Mouse (Mus musculus) left cerebral cortex, postnatal 25 days (tissue): ENCODE results near the gene Arhgap29. TPM values are rescaled to one million over a fixed set of nuclear protein-coding genes. Genes with fewer than 3 reads are reported as not detected.
A peak's percentile ranks its signal among the peaks of the same experiment; 100 is the strongest.

Experiments used
- DNase-seq, 2 experiments: peaks; one replicate each; pipeline ENCODE4 v3.0.0; 2022; ENCODE audit warnings: low spot score in 2 of 2, mixed read lengths in 1 of 2
- intact Hi-C: fragments of 180-260 bp; cut with DNase I; formaldehyde crosslinking; loops from one replicate; pipeline ENCODE4 v1.15.1; 2025
- total RNA-seq, 2 experiments: library from RNA; stranded (reverse); gene quantifications; 2 replicates each; pipeline ENCODE4 v1.2.3; 2021

Gene Arhgap29
- total RNA-seq, 2 experiments from 2014 or later: 23.9 to 26.9 TPM

DNA sequence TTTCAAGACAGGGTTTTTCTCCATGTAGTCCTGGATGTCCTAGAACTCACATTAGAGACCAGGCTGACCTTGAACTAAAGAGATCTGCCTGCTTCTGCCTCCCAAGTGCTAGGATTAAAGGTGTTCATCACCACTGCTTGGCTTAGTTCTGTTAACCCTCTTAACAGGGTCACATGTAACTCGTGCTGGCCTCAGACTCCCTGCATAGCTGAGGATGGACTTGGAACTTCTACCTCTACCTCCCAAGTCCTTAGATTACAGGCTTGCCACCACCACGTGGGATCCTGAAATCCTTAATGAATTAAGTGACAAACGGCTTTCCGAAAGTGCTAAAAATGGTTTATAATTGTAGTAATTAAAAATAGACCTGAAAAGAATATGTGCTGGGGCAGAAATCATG lies 29.0 kb downstream of the Arhgap29 start:
- DNase-seq: no peak

DNA sequence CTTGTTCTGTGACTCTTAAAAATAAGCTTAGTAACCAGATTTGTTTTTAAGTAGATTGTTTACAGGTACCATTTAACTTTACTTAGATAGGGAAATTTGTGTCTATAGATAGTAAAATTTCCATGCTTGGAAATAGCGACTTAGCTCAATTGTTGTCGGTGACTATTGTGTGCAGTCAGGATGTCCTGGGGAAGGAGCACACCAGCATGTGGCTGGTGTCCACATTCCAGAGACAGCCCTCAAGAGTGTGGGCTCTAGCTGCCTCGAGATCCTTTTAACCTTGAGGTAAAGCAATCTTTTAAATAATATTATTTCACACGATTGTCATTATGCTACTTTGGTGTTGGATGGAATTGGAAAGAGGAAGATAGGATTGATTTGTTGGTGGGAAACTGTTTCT lies 30.1 kb downstream of the Arhgap29 start:
- intact Hi-C loops: no loop called here
- no peak for DNase-seq

More for the DNA sequence above, 29.0 kb downstream of the Arhgap29 start:
- intact Hi-C loops: no loop called here

DNA sequence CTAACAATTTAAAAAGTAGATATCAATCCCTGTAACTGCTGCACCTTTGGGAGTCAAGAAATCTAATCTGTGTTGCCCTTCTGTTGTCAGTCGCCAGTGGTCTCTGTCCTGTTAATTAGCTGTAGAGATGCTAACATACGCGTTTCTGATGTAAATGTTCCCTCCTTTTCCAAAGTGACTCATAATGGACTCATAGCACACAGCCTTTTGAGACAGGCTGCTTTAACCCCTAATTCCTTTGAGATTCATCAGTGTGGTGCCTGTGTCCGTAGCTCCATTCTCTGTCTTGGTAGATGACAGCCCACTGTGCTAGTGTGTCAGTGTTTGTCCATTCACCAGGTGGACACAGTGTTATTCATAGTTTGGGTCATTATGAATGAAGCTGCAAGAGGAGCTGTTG lies 42.8 kb downstream of the Arhgap29 start:
- no peak for DNase-seq
- intact Hi-C loops: no loop called here

DNA sequence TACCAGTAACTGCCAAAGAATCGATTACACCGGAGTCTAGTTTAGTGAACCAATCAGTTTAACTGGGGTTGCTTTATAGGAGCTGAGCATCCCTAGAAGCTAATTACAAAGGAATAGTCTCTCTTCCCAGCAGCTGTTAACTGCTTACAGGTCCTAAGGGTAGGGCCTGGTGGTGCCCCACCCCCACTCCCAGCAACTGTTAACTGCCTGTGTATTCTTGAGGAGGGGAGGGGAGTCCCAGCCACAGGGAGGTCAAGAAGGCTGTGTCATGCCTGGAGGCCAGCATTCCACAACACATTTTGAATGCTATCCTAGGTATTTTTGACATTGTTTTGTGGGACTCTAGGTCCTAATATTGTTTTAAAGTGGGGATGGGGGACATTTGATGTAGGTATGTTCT lies 47.6 kb downstream of the Arhgap29 start:
- intact Hi-C loops: no loop called here

DNA sequence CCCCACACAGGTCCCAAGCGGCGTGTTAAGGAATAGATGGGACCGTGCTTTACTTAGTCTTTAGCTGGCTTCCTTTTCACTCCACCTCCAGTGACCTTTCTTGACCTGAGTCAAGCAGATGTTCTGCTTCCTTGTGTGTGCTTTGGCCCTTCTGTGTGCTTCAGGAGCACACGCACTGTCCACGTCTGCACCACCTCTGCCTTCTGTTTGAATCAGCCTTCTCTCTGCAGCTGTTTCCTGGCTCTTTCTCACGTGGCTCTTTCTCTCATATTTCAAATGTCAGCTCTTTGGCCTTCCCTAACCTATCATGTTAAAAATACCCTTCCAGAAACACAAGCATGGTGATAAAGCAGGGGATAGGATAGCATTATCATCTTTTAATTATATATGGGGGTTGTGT lies 49.2 kb downstream of the Arhgap29 start:
- no peak for DNase-seq
- intact Hi-C loops: no loop called here

More for the DNA sequence above, 47.6 kb downstream of the Arhgap29 start:
- DNase-seq: no peak

- DNase-seq: peak in 1 of 2 experiments; percentile 5
- intact Hi-C loops: no loop called here
These were observed 57.5 kb downstream of the Arhgap29 start for GRCm38 (mm10) chr3:122009818-122010217.

DNA sequence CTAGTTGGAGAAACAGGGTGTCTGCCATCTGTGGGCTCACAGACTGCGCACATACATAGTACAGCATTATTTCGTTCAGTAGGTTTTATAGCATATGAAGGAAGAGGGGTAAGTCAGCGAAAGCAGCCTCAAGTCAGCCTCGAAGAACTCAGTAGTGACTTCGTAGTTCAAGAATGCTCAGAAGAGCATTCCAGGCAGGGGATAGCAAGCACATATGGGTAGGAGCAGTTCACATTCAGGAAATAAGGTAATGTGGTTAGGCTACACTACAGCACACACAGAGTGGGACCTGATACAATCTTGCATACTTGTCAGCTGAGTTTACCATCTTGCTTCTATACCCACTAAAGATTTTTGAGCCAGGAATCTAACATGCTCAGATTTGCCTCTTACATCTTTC lies 58.0 kb downstream of the Arhgap29 start:
- intact Hi-C loops: no loop called here
- DNase-seq: peak in 1 of 2 experiments; percentile 6

- intact Hi-C loops: no loop called here
- DNase-seq: no peak
These were observed 60.1 kb downstream of the Arhgap29 start for GRCm38 (mm10) chr3:122012464-122012863.

- intact Hi-C loops: no loop called here
- DNase-seq: no peak
These were observed 66.1 kb downstream of the Arhgap29 start for GRCm38 (mm10) chr3:122018421-122018820.

DNA sequence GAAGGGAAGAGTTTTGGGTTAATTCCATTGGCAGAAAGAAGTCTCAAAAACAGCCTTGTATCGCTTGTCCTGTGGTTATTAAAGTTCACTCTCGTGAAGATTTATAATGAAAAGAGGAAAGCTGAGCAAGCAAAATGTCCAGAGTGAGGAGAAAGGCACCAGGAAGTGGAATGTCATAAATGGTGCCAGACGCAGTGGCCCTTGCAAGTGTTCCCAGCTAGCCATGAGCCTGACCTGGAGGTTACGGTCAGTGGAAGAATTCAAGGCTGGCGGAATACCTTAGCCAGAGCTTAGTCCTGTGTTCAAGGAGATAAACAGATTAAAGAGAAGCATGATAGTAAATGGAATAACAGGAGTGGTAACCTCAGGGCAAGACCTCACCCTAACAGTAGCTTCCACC lies 66.8 kb downstream of the Arhgap29 start:
- intact Hi-C loops: no loop called here
- no peak for DNase-seq

DNA sequence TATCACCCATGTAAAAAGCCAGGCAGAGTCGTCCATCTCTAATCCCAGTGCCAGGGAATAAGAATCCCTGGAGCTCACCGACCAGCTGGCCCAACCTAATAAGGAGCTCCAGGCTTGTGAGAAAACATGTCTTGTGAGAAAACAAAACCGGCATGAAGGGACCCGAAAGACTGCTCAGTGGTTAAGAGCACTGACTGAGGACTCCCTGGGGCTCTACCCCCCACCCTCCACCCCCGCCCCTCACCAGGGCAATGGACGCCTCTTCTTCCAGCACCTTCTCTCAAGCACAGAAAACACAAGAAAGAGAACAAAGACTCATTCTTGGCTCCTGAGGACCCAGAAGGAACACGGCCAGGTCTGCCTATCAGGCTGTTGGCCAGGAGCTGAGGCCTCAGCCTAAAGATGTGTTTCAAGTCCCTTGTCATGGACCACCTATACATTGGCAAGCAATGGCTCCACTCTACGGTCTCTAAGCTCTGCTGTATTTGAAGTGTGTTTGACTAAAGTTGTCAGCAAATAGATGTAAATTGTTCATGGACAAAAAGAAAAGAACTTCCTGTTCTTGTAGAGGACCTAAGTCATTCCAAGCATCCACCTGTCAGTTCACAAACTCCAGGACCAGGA lies 68.8 kb downstream of the Arhgap29 start:
- intact Hi-C loops: no loop called here
- DNase-seq: no peak

DNA sequence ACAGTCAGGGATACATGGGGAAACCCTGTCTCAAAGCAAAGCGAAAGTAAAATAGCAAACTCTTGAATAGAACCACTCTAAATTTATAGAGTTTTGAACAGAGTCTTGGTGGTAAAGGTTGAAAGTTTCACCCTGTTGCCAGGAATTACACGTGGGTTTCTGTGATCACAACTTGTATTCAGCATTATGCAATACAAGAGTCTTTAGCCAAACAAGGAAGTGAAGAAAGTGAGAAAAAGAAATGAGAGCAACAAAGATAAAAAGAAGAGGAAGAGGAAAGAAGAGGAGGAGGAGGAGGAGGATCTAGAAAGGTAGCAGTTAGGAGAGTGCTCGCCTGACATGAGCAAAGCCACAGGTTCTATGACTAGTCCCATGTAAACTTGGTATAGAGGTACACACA lies 70.0 kb downstream of the Arhgap29 start:
- DNase-seq: no peak
- intact Hi-C loops: no loop called here

- intact Hi-C loops: no loop called here
- no peak for DNase-seq
These were observed 74.3 kb downstream of the Arhgap29 start for GRCm38 (mm10) chr3:122026676-122027075.

- DNase-seq: no peak
- intact Hi-C loops: loop anchor here (2.0 kb wide), 1 partner anchor 13 kb away; no protein-coding TSS in a partner anchor
These were observed 75.4 kb downstream of the Arhgap29 start for GRCm38 (mm10) chr3:122027776-122028175.

DNA sequence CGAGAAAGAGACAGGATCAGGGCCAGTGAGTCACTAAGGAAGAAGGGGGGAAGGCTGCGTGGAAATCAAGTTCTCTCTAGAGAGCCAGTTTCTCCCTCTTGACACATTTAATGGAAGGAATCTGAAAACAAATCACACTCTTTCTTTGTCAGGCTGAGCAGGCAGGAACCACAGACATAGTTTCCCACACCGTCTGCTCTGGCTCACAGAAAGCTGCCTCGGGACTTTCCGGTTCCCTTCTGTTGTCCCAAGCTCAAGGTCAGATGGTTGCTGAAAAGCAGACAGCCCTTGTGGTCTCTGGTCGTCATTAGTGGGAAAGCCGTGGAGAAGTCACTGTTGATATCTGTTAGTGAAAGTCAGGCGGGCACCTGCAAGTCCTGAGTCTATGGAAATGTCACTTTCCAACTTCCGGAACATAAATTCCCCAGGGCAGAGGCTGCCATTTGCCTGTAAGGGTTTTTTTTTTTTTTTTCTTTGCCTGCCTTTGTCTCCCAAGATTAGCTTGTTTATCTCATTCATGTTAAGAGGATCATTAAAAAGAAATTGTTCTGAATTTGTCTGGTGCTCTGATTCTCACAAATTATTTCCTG lies 81.0 kb downstream of the Arhgap29 start:
- intact Hi-C loops: no loop called here
- DNase-seq: no peak

DNA sequence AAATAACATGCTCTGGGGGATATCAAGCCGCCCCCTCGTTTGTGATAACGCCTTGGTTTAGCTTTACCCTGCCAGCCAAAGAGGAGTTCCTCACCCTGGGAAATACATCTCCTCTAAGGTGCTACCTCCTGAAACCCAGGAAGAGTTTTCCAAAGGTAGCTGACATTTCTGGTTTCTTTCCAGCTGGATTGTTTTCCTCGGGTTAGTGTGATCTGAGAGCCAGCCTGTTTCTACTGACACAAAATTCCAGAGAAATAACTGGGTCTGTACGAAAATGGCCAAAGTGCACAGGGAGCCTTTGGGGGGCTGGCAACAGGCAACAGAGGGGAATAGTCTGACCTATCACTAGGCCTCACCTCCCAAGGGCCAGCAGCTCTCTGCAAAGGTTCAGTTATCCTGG lies 81.9 kb downstream of the Arhgap29 start:
- intact Hi-C loops: no loop called here
- DNase-seq: no peak

DNA sequence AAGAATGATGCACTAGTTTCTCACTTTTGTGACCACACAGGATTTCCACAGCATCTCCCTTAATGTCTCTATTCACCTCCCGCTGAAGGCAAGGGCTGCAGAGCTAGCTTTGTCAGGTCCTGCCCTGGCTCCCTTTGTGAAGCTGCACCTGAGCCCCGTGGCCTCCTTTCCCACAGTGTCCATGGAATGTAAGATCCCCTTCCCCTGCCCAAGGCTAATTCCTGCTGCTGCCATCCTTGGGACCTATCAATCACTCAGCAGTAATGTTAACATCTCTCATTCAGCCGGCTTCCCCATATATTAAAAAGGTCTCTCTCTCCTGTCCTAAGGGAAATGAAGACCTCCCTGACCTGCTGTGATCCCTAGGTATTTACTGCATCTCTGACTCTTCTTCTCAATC lies 82.8 kb downstream of the Arhgap29 start:
- intact Hi-C loops: no loop called here
- no peak for DNase-seq

DNA sequence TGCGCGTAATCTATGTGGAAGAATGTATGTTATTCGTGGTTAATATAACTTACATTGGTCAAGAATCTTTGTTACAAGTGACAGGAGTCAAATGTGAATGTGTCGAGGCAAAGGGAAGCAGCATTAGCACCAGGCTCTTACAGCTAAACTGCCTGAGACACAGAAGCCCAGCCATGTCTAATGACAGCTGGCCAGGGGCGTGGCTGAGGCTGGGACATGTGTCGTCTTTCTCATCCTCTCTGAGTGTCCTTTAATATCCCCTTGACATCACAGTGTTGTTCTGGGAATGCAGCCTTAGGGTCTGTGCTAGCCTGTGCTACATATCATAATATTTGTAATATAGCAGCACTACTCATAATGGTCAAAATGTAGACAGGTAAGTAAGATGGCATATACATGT lies 88.2 kb downstream of the Arhgap29 start:
- intact Hi-C loops: no loop called here
- no peak for DNase-seq

GRCm38 (mm10) chr3:122043102-122043501 lies 90.8 kb downstream of the Arhgap29 start:
- no peak for DNase-seq
- intact Hi-C loops: no loop called here

- intact Hi-C loops: no loop called here
- DNase-seq: no peak
These were observed 91.6 kb downstream of the Arhgap29 start, which contains the start of gene Abca4 for GRCm38 (mm10) chr3:122043799-122044547. TSS of gene Abca4 (plus strand) at chr3:122044443.

DNA sequence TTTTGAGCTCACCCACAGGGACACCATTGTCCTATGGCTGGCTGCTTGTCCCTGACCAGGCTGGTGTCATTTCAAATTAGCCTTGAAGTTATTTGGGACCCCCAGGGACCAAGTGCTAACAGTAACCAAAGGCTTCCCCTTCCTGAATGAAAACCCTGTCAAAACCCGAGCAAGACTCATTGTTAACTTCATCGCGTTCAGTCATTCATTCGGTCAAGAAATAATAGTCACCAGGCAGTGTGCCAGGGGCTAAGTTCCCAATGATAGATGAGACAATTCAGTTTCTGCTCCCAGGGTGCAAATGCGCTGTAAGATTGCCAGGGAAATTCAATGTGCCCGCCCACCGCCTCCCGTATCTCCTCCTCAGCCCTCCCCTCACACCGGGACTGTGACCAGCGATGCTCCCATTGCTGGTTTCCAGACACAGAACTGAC lies 93.9 kb downstream of the Arhgap29 start:
- intact Hi-C loops: no loop called here

More for the DNA sequence above, 93.9 kb downstream of the Arhgap29 start:
- no peak for DNase-seq
